14 mouse cellular contexts compared by ENCODE assay signal in genomic region chr19:6549566-6549965, GRCm38 (mm10). TPM values are rescaled to one million over a fixed set of nuclear protein-coding genes. Genes with fewer than 3 reads are reported as not detected.
DNase-seq lines count a peak whose midpoint lies in the region; ATAC-seq lines count a peak whose summit lies in the region.
"Had no signal": no experiment of that assay in that cellular context is flagged by ENCODE, and none has a peak within 500 bp of the region (broad histone marks: within the 10 kb centered on the region; RNA-seq: fewer than 3 reads in every experiment).

No protein-coding gene starts in this region.

- peaks cover 13% of the 10 kb centered on the region for H3K4me1 ChIP-seq in midbrain, embryonic 15.5 days
- peaks cover 7% of the 10 kb centered on the region for H3K4me1 ChIP-seq in midbrain, embryonic 13.5 days (replicated peaks)
- H3K4me1 ChIP-seq: liver, embryonic 13.5 days had no signal

- no peak overlapping the region for H3K9ac ChIP-seq in midbrain, embryonic 15.5 days
- no peak overlapping the region for H3K9ac ChIP-seq in midbrain, embryonic 13.5 days (replicated peaks)
- H3K9ac ChIP-seq: hindbrain, embryonic 14.5 days; liver, embryonic 13.5 days had no signal

- H3K4me2 ChIP-seq in midbrain, embryonic 15.5 days, result no peak overlapping the region
- no peak overlapping the region for H3K4me2 ChIP-seq in midbrain, embryonic 13.5 days (replicated peaks)
- H3K4me2 ChIP-seq: hindbrain, embryonic 14.5 days; liver, embryonic 13.5 days had no signal

- no peaks in the 10 kb centered on the region for H3K9me3 ChIP-seq in midbrain, embryonic 15.5 days
- H3K9me3 ChIP-seq in midbrain, embryonic 13.5 days, result no peaks in the 10 kb centered on the region
- H3K9me3 ChIP-seq: liver, embryonic 13.5 days had no signal

- H3K36me3 ChIP-seq in midbrain, embryonic 15.5 days (replicated peaks), result no peaks in the 10 kb centered on the region
- no peaks in the 10 kb centered on the region for H3K36me3 ChIP-seq in midbrain, embryonic 13.5 days
- H3K36me3 ChIP-seq: liver, embryonic 13.5 days had no signal

- H3K27ac ChIP-seq in midbrain, embryonic 15.5 days, result no peak overlapping the region
- H3K27ac ChIP-seq in midbrain, embryonic 13.5 days, result no peak overlapping the region
- H3K27ac ChIP-seq: hindbrain, embryonic 14.5 days; liver, embryonic 13.5 days had no signal

- H3K4me3 ChIP-seq in midbrain, embryonic 15.5 days, result no peak overlapping the region
- H3K4me3 ChIP-seq in midbrain, embryonic 13.5 days (replicated peaks), result no peak overlapping the region
- H3K4me3 ChIP-seq: liver, embryonic 13.5 days had no signal

- 70% methylated on average over 11 of the region's 11 CpGs for WGBS in midbrain, embryonic 15.5 days
- WGBS in midbrain, embryonic 13.5 days, result 76% methylated on average over 11 of the region's 11 CpGs

- peak; percentile 86 for DNase-seq in heart, adult 11 months
- DNase-seq in heart, adult 18-20 months, result no peak
- peak; percentile 87 for DNase-seq in cerebellum, adult 8-10 months
- peak; percentile 70 to 73 for DNase-seq in right cerebral cortex, postnatal 10 days (ENCODE audit: low spot score in 2 of 2)
- no peak for DNase-seq in lung, postnatal 14 days
- DNase-seq in urinary bladder, postnatal 25 days (ENCODE audit: low spot score), result no peak
- DNase-seq: liver, embryonic 13.5 days had no signal

- ATAC-seq in midbrain, embryonic 15.5 days (replicated peaks), result peak; percentile 34; the same call in 1 of the 2 replicates
- no peak for ATAC-seq in midbrain, embryonic 13.5 days
- ATAC-seq: CD4-positive, CD25-positive, alpha-beta regulatory T cell, adult 4 months had no signal

- no peaks in the 10 kb centered on the region for H3K27me3 ChIP-seq in midbrain, embryonic 15.5 days (replicated peaks)
- no peaks in the 10 kb centered on the region for H3K27me3 ChIP-seq in midbrain, embryonic 13.5 days
- H3K27me3 ChIP-seq: liver, embryonic 13.5 days had no signal

RNA-seq across cellular contexts. Expression of gene Slc22a12, which starts 6.7 kb away (rescaled TPM):
- under 1 TPM in 1 of 2 experiments, not detected in 1; 0.22 TPM for total RNA-seq in heart, adult 18-20 months (2021)
- 0.17 and 0.32 TPM in 2 replicates for polyA plus RNA-seq in midbrain, embryonic 15.5 days (2015; fragmentation: Nextera tagmentation; extraction: Ambion mirVana)
- 0.19 TPM in 1 of 2 replicates, not detected in the other for polyA plus RNA-seq in midbrain, embryonic 13.5 days (2015; fragmentation: Nextera tagmentation; extraction: Ambion mirVana)
- total RNA-seq: gastrocnemius, postnatal 4 days had no signal
- polyA plus RNA-seq: CD4-positive, CD25-positive, alpha-beta regulatory T cell, adult 4 months; embryonic facial prominence, embryonic 11.5 days; heart, postnatal 0 days; hindbrain, embryonic 14.5 days; liver, embryonic 13.5 days had no signal

Comparison
In these comparisons a context has a peak if more than half of its experiments do, and no peak if none do; other contexts are left out.
1. DNase-seq: peak in heart, adult 11 months (single experiment), cerebellum, adult 8-10 months (single experiment) and right cerebral cortex, postnatal 10 days (2 of 2); none in heart, adult 18-20 months (0 of 2), lung, postnatal 14 days (single experiment) and urinary bladder, postnatal 25 days (single experiment).